Mouse (Mus musculus): ENCODE results near the gene Ldlr.

Gene Ldlr

GRCm38 (mm10) chr9:21799010-21799350, 75.7 kb downstream of the Ldlr start:
- Histone ChIP-seq H3K27me3 (ENCODE audit: control insufficient read depth, insufficient read depth, low read length, poor library complexity, severe bottlenecking) (no peaks in the 10 kb centered on the region), H3K36me3 (ENCODE audit: control insufficient read depth, insufficient read depth, low read length, poor library complexity, severe bottlenecking) (no peaks in the 10 kb centered on the region)
- DNase-seq (ENCODE audit: low read depth, low spot score) = no peak
